9 mouse cellular contexts compared by ENCODE assay signal in genomic region chr7:37369698-37370097, GRCm38 (mm10).
DNase-seq lines count a peak whose midpoint lies in the region; ATAC-seq and TF ChIP-seq lines count a peak whose summit lies in the region.
"Had no signal": no experiment of that assay in that cellular context is flagged by ENCODE, and none has a peak within 500 bp of the region (broad histone marks: within the 10 kb centered on the region; RNA-seq: fewer than 3 reads in every experiment).

No protein-coding gene starts in this region.

- 0 out of 2 replicates have a peak, but pooled peaks have one; percentile 22 for ATAC-seq in hindbrain, embryonic 14.5 days (ENCODE audit: low FRiP score)
- ATAC-seq in hindbrain, embryonic 16.5 days = no peak
- 0 out of 2 replicates have a peak, but pooled peaks have one; percentile 3 for ATAC-seq in embryonic facial prominence, embryonic 15.5 days (ENCODE audit: insufficient number of reproducible peaks, low FRiP score, low TSS enrichment, low read depth)

- no peak overlapping the region for H3K4me2 ChIP-seq in hindbrain, embryonic 14.5 days (replicated peaks)
- no peak overlapping the region for H3K4me2 ChIP-seq in hindbrain, embryonic 16.5 days (ENCODE audit: low read length)
- H3K4me2 ChIP-seq in embryonic facial prominence, embryonic 15.5 days (replicated peaks) = no peak overlapping the region
- H3K4me2 ChIP-seq: embryonic facial prominence, embryonic 12.5 days; heart, embryonic 13.5 days had no signal

- TF ChIP-seq POLR2A in thymus, adult 2 months (IDR thresholded peaks at IDR 0.05; ENCODE audit: control insufficient read depth, extremely low read depth, insufficient read depth, low read length, poor library complexity) = no peak

- peaks cover 8% of the 10 kb centered on the region; the same call in 1 of the 2 replicates for H3K4me1 ChIP-seq in hindbrain, embryonic 14.5 days (replicated peaks; ENCODE audit: control insufficient read depth, insufficient read depth, low read length)
- no peaks in the 10 kb centered on the region for H3K4me1 ChIP-seq in hindbrain, embryonic 16.5 days (ENCODE audit: control insufficient read depth, insufficient read depth, low read depth, low read length)
- no peaks in the 10 kb centered on the region for H3K4me1 ChIP-seq in thymus, adult 2 months (replicated peaks; ENCODE audit: control insufficient read depth, insufficient read depth, low read length)
- H3K4me1 ChIP-seq in embryonic facial prominence, embryonic 15.5 days = peaks cover 2% of the 10 kb centered on the region; the same call in 1 of the 2 replicates

- no peak overlapping the region for H3K9ac ChIP-seq in hindbrain, embryonic 14.5 days
- no peak overlapping the region for H3K9ac ChIP-seq in hindbrain, embryonic 16.5 days (ENCODE audit: low read depth, low read length)
- H3K9ac ChIP-seq in embryonic facial prominence, embryonic 15.5 days = no peak overlapping the region
- H3K9ac ChIP-seq: embryonic facial prominence, embryonic 12.5 days; heart, embryonic 13.5 days had no signal

- no peaks in the 10 kb centered on the region for H3K9me3 ChIP-seq in hindbrain, embryonic 14.5 days (ENCODE audit: control insufficient read depth, low read length)
- H3K9me3 ChIP-seq in hindbrain, embryonic 16.5 days (ENCODE audit: control insufficient read depth, low read length) = no peaks in the 10 kb centered on the region
- no peaks in the 10 kb centered on the region for H3K9me3 ChIP-seq in embryonic facial prominence, embryonic 15.5 days (replicated peaks)
- H3K9me3 ChIP-seq: embryonic facial prominence, embryonic 12.5 days; heart, embryonic 13.5 days had no signal

- H3K27me3 ChIP-seq in hindbrain, embryonic 14.5 days (ENCODE audit: control insufficient read depth, insufficient read depth, low read length) = no peaks in the 10 kb centered on the region
- H3K27me3 ChIP-seq in hindbrain, embryonic 16.5 days (replicated peaks; ENCODE audit: control insufficient read depth, insufficient read depth, low read length) = no peaks in the 10 kb centered on the region
- H3K27me3 ChIP-seq in thymus, adult 2 months (ENCODE audit: control insufficient read depth, insufficient read depth, low read length) = no peaks in the 10 kb centered on the region
- 0 out of 2 replicates have a peak, but pooled peaks cover 10% of the 10 kb centered on the region for H3K27me3 ChIP-seq in embryonic facial prominence, embryonic 15.5 days
- H3K27me3 ChIP-seq: embryonic facial prominence, embryonic 12.5 days; heart, embryonic 13.5 days had no signal

- no peak overlapping the region for H3K27ac ChIP-seq in hindbrain, embryonic 14.5 days
- H3K27ac ChIP-seq in hindbrain, embryonic 16.5 days (ENCODE audit: low read depth, low read length) = no peak overlapping the region
- no peak overlapping the region for H3K27ac ChIP-seq in thymus, adult 2 months (ENCODE audit: control insufficient read depth, insufficient read depth, low read length)
- no peak overlapping the region for H3K27ac ChIP-seq in embryonic facial prominence, embryonic 15.5 days (replicated peaks)
- H3K27ac ChIP-seq: embryonic facial prominence, embryonic 12.5 days; heart, embryonic 13.5 days had no signal

- no peak overlapping the region for H3K4me3 ChIP-seq in hindbrain, embryonic 14.5 days (replicated peaks; ENCODE audit: low read length)
- no peak overlapping the region for H3K4me3 ChIP-seq in hindbrain, embryonic 16.5 days (ENCODE audit: low read length)
- no peak overlapping the region for H3K4me3 ChIP-seq in thymus, adult 2 months (ENCODE audit: control insufficient read depth, insufficient read depth, low read length)
- no peak overlapping the region for H3K4me3 ChIP-seq in embryonic facial prominence, embryonic 15.5 days (replicated peaks)
- H3K4me3 ChIP-seq: embryonic facial prominence, embryonic 12.5 days; heart, embryonic 13.5 days had no signal

- TF ChIP-seq CTCF in thymus, adult 2 months (IDR thresholded peaks at IDR 0.05; ENCODE audit: borderline replicate concordance, control insufficient read depth, extremely low read depth, insufficient read depth, low read length, poor library complexity) = peak; percentile 59; the same call in 1 of the 2 replicates

- WGBS in hindbrain, embryonic 14.5 days = 38% methylated on average over 4 of the region's 4 CpGs
- WGBS in hindbrain, embryonic 16.5 days = 51% methylated on average over 4 of the region's 4 CpGs
- WGBS in thymus, adult 2 months = 75% methylated on average over 4 of the region's 4 CpGs
- WGBS in embryonic facial prominence, embryonic 15.5 days = 50% methylated on average over 4 of the region's 4 CpGs

- H3K36me3 ChIP-seq in hindbrain, embryonic 14.5 days (replicated peaks; ENCODE audit: control insufficient read depth, insufficient read depth) = no peaks in the 10 kb centered on the region
- no peaks in the 10 kb centered on the region for H3K36me3 ChIP-seq in hindbrain, embryonic 16.5 days (ENCODE audit: control insufficient read depth, insufficient read depth, low read length)
- H3K36me3 ChIP-seq in thymus, adult 2 months (ENCODE audit: control insufficient read depth, insufficient read depth, low read length) = no peaks in the 10 kb centered on the region
- no peaks in the 10 kb centered on the region for H3K36me3 ChIP-seq in embryonic facial prominence, embryonic 15.5 days
- H3K36me3 ChIP-seq: embryonic facial prominence, embryonic 12.5 days; heart, embryonic 13.5 days had no signal

- DNase-seq in hindbrain, embryonic 14.5 days (ENCODE audit: low spot score) = no peak
- peak; percentile 27 for DNase-seq in thymus, adult 2 months
- no peak for DNase-seq in thymus, adult 18-20 months
- DNase-seq in right cerebral cortex, adult 18-20 months = no peak
- DNase-seq in ovary, postnatal 14 days (ENCODE audit: low spot score) = no peak
